Mouse (Mus musculus) cerebellum, adult 9-11 months (tissue): ENCODE measurements at regions not wholly inside any gene's neighbourhood (a gene's known extent, or its start where the extent isn't known, plus 50 kb on each side); places are given as distances from the start of the nearest gene placed in this dataset.
"Not testable (repeated sequence)": the region's sequence is repeated elsewhere in the genome, so short reads cannot be mapped to it uniquely, and the experiment has no call there.

Source experiments
- DNase-seq: peaks from one replicate; pipeline ENCODE4 v3.0.0; 2022

DNA sequence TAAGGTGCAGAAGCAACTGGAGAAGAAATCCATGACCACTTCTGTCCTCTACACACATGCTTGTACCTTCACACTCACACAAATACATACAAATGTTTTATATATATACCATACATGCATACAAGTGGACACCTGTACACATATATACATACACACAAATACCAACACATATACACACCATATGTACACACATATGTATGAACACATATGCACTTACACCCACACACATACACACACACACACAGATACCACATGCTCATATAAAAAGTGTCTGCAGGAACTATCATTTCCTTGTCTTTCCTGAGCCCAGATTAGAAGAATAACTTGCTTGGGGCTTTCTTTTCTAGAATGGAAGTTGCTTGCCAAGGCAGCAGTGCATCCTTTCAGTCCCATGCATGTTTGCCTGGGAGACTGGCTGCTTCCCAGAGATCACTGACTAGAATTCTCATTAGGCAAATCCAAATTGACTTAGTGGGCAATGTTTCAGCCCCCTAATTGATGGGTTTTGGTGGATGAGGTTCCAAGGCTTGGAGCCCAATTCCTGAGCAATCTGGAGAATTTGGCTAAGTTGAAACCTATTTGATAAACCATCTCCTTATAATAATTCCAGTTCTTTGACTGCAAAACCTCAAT, 169.2 kb upstream of the Hddc2 start:
- peak; percentile 2 for DNase-seq

DNA sequence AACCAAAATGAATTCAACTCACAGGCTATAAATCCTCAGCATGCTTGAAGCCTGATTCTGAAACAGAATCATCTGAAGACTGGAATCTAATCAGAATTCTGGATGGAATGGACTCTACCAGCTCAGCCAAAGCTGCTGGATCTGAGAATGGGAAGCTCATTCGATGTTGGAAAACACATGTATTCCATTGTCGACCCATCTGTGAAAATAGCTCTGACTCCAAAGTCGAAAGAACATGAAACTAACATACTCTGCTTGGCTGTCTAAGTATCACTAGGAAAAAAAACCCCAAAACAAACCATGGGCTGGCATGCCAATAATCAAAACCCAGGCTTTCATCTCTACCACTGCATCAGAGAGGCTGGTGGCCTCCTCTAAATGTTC, 168.7 kb upstream of the Hddc2 start:
- no peak for DNase-seq

DNA sequence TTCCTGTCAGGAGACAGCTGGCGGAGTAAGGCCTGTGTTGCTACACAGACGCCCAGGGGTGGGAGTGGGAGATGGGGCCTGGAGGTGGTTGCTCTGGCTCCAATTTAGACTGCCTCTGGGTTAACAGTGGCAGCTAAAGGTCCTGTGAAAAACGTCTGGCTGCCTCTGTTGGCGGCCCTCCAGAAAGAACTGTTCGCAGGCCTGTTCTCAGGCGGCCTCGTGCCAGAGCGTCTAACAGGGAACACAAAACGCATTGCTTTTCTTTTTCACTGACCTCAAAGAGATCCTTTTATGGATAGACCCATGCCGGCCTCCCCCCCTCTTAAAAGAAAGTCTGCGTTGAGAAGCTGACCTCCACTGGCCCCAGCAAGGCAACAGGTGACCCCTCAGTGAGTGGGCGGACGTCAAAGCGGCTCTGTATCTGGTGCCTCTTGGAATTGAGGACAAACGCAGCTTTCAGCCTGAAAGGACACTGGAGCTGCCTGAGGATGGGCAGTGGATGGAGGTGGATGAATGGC, 140.0 kb upstream of the Hddc2 start:
- peak; percentile 8 for DNase-seq

DNA sequence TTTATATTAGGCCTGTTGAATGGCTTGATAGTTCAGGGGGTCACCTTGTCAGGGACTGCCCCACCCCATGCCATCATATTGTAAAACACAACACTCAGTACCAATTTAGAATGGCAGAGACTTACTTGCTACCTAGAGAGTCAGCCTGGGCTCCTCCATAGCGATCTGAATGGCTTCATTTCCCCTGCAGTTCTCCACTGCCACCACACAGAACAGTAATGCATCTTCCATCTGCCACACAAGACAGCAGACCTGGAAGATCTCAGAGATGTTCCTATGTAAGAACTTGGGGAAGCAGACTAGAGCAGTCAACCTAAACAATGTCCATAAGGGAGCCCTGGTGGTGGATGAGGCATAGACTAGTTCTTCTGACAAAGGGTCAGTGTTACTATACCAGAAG, 123.6 kb upstream of the Hddc2 start:
- no peak for DNase-seq

DNA sequence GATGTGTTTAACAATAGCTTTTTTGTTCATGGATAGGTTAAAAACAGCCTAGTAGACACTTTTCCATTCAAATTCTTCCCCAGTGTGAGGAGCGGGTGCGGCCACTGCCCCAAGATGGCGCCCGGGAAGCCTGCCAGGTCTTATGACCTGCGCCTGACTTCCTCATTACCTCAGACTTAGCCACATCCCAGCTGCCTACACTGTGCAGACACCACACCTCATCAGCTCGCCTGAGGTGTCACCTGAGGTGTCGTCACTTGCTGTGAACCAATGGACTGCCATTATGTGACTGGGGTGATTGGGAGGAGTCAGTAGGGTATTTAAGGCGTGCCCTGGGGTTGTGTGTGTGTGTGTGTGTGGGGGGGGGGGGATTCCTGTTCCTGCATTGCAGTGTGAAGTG, 101.0 kb upstream of the Hddc2 start:
- not testable (repeated sequence) for DNase-seq

DNA sequence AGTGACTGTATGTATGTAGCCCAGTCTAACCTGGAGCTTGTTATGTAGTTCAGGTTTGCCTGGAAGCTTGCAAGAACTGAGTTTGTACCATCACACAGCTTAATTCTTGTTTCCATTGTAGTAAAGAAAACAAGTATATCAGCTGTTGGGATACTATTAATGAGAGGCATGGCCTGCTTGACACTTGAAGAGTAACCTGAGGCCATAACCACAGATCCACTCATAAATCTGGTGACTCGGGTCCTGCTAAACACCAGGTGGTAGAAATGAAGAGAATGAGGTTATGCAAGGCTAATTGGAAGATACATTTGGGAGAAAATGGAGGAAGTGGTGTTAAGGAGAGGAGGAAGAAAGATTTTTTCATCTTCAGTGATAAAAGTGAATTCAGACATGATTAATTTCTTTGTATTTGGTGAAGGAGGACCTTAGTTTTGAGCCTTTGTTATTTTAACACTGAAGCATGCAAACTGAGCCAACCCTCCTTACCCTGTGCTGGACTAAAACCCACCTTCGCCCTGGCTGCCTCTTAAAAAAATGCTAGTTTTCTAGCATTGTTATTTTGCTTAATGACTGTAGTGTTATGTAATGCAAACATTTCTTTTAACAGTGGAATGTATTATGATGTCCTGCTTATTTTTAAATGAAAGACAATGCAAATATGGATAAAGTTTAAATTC, 100.3 kb upstream of the Hddc2 start:
- no peak for DNase-seq

DNA sequence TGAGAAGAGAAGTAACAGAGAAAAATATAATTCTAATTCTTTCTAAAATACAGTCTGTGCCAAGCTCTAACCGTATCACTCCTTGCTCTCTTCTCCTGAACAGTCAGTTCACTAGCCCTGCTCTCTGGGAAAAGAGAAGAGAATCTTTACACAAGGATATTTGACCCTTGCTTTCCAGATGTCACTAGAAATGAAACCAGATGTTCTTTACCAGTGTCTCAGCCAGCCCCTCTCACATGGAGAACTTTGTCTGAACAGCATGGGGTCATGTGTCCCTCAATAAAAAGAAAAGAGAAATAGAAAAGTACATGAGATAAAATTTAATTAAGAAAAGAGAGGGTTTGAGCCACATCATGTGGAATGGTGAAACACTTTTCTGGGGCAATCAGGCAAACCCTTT, 91.3 kb upstream of the Hddc2 start:
- no peak for DNase-seq

DNA sequence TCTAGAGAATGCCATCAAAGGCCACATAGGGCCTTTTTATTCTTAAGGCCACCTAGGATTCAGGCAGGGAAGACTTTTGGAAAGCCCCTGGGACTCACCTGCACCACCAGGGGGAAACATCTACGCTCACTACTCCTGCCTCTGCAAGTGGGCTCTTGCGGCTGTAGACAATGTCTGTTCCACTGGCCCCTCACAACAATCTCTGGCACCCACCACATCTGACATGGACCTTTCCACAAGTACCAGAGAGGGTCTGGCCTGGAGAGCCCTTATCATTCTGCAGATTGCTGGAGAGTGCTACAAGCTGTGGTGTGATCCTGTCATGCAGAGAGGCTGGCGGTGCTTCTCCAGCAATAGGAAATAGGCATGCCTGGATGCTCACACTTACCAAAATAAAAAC, 84.1 kb upstream of the Hddc2 start:
- no peak for DNase-seq

DNA sequence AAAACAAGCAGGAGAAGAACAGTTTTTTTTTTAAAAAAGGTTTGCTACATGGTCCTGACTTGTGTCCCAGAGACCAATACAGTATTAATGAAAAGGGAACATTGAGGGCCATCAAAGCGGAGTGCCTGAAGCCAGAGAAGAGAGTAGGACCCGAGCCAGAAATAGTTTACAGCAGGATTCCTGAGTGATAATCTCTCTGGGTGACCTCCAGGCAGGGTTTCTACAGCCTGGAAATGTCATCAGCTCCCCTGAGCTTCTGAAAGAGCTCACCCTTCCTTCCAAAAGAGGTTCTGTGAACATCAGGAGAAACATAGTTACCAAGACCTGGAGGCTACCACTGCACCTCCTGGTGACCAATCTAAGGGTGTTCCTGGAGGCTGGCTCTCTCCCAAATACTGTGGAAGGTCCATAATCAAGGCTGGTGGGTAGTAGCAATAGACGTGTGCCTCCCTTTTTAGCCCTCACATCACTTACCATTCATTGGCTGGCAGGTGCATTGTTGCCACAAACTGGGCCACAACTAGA, 70.7 kb upstream of the Hddc2 start:
- DNase-seq, result no peak

DNA sequence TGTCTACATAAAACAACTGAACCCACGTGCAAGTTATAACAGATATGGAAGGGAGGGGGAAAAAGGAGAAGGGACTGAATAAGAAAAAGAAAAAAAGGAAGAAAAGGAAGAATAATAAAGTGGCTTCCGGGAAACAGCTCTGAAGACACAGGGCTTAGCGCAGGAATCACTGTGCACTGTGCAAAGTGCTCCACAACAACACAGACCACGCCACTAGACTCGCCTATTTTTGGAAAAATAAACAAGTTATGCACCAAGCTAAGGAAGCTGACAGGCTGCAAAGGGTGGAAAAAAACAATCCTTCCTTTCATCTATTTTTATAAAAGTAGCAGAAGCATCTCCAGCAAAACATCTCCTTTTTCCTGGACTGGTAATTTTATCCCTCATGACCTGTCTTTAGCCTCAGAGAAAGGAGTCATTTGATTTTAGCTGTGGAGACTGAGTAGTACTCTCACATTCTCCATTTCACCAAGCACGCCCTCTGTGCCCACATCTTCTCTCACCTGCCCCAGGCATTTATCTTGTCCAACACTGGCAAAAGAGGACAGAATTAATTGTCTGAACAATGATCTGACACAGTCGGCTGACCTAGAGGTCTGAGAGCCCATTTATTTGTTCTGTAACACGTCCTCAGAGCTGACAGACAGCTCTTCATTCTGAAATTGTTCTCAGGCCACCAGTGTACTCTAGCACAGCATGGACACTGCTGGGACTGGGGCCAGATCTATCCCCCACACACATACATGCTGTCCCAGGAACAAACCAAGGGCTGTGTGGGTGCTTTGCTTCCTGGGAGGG, 60.4 kb upstream of the Hddc2 start:
- peak; percentile 6 for DNase-seq

DNA sequence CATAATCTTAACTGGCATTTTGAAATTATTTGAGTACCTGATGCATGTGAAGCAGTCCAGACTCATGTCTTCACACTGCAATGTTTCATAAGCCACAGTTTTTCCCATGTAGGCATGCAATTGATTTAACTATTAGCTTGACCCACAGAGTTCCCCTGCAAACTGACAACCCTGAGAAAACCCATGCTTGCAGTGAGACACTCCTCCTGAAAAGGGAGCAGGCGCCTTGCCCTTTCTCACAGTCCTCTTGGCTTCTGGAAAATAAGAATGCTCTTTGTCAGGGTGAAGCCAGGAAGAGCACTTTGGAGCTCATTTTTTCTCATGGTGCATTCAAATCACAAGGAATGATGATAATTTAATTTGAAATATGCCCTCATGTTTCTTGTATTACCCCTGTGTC, 56.2 kb upstream of the Hddc2 start:
- DNase-seq, result no peak

DNA sequence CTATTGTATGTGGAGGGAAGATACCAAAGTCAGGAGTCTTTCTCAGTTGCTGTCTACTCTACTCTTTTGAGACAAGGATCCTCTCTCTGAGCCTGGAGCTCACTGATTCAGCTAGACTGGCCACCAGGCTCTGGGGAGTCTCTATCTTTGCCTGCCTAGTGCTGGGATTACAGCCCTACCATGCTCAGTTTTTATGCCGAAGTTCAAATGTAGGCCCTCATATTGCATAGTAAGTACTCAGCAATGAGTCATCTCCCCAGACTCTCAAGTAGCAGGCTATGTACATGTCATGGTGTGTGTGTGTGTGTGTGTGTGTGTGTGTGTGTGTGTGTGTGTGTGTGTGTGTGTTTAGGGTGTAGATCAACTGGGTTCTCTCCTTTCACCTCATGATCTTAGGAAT, 55.6 kb upstream of the Hddc2 start:
- DNase-seq, result no peak

DNA sequence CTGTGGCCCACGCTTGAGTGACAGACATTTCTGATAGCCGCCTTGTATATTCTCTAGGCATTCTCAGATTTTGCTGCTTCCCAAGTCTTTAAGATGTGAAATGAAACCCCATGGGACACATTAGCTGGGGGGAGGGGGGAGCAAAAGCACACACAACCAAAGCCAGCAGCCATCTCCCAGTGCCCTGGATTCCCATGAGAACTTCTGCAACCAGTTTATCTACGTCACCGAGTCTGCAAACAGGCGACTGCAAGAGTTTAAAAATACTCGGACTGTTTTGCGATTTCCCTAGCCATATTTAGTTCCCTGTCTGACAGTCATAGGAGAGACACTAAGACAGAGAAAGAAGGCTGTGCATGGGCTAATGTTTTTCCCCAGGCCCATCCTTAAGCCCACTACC, 52.3 kb upstream of the Hddc2 start:
- no peak for DNase-seq
